Mouse (Mus musculus) left cerebral cortex, postnatal 14 days (tissue): Measurements from ENCODE around the gene Dcaf7. TPM values are rescaled to one million over a fixed set of nuclear protein-coding genes. Genes with fewer than 3 reads are reported as not detected.

Experiments
- DNase-seq, 2 experiments: peaks; one replicate each; pipeline ENCODE4 v3.0.0; 2021 to 2022; ENCODE audit warnings: low spot score in 2 of 2, mixed read lengths in 1 of 2
- intact Hi-C: fragments of 180-260 bp; cut with DNase I; formaldehyde crosslinking; loops from one replicate; pipeline ENCODE4 v1.15.1; 2025
- total RNA-seq, 2 experiments: library from RNA; stranded (reverse); gene quantifications; 2 replicates each; pipeline ENCODE4 v1.2.3; 2021

The Dcaf7 gene
- total RNA-seq, 2 experiments from 2014 or later = 209 to 210 TPM

- DNase-seq = peak; percentile 99 to 100
- intact Hi-C loops = no loop called here
Measured at GRCm38 (mm10) chr11:106083708-106084701, 47.3 kb downstream of the Dcaf7 start, which contains the start of gene Map3k3. TSS of gene Map3k3 (plus strand) at chr11:106084613.

- DNase-seq = peak; percentile 50 to 61
- intact Hi-C loops = no loop called here
Measured at GRCm38 (mm10) chr11:106084911-106085561, 48.4 kb downstream of the Dcaf7 start.

GRCm38 (mm10) chr11:106098223-106098622 is 61.6 kb downstream of the Dcaf7 start:
- DNase-seq = no peak
- intact Hi-C loops = no loop called here

GRCm38 (mm10) chr11:106102866-106103265 is 66.2 kb downstream of the Dcaf7 start:
- intact Hi-C loops = no loop called here
- no peak for DNase-seq

DNA sequence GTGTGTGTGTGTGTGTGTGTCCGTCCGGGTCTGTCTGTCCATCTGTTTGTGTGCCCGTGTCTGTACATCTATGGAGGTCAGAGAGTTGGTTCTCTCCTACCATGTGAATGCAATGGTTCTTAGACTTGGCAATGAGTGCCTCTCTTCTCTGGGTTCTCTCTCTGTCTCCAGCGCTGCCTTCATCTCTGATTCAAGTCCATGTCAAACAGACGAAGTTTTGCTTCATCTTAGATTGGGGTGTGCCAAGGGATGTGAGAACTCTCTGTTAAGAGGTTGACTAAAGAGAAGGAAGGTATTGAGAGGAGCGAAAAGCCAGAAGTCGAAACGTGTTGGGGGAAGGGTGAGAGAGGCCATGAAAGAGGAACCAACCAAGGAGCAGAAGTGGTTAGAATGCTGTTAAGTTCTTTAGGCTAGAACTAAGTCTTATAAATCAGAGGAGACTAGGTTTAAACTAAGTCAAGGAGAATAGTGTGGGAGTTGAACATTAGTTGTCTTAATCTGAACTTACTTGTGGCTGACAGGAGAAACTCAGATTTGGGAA is 69.4 kb downstream of the Dcaf7 start:
- DNase-seq = no peak
- intact Hi-C loops = no loop called here

Other genes with a start within 250 kb of the Dcaf7 start
- 10 to 100 TPM; 64.4 to 65.2 TPM for gene Cyb561, start 83.5 kb upstream of the Dcaf7 start, total RNA-seq
- 10 to 100 TPM in 1 of 2 experiments, 1 to 10 TPM in 1; 9.7 to 10.5 TPM for gene Ace, start 68.9 kb upstream of the Dcaf7 start, total RNA-seq
- not detected for gene Ace3, start 42.2 kb upstream of the Dcaf7 start, total RNA-seq
- 1 to 10 TPM; 1.5 to 1.7 TPM for gene Kcnh6, start 28.7 kb upstream of the Dcaf7 start, total RNA-seq
- 10 to 100 TPM; 15.3 to 15.6 TPM for gene Taco1, start 29.2 kb downstream of the Dcaf7 start, total RNA-seq
- 10 to 100 TPM; 24.2 to 29.1 TPM for gene Map3k3, start 47.7 kb downstream of the Dcaf7 start, total RNA-seq
- not detected for gene Gm10840, start 124.0 kb downstream of the Dcaf7 start, total RNA-seq
- gene Limd2, start 124.0 kb downstream of the Dcaf7 start, total RNA-seq = 100 to 1,000 TPM in 1 of 2 experiments, 10 to 100 TPM in 1; 97.2 to 103 TPM
- 10 to 100 TPM; 24.3 to 26.9 TPM for gene Strada, start 165.3 kb downstream of the Dcaf7 start, total RNA-seq
- gene Ccdc47, start 179.5 kb downstream of the Dcaf7 start, total RNA-seq = 10 to 100 TPM; 78.5 to 79.8 TPM
- gene Ddx42, start 180.1 kb downstream of the Dcaf7 start, total RNA-seq = 10 to 100 TPM; 69.0 to 69.4 TPM
- 10 to 100 TPM; 28.9 to 30.7 TPM for gene Ftsj3, start 219.2 kb downstream of the Dcaf7 start, total RNA-seq
- 100 to 1,000 TPM; 145 TPM for gene Psmc5, start 219.3 kb downstream of the Dcaf7 start, total RNA-seq
- gene Smarcd2, start 236.1 kb downstream of the Dcaf7 start, total RNA-seq = 10 to 100 TPM; 14.1 to 15.9 TPM
- gene Tcam1, start 239.8 kb downstream of the Dcaf7 start, total RNA-seq = under 1 TPM; 0.11 to 0.20 TPM